Mouse (Mus musculus): ENCODE results near the gene Abca2.

DNA sequence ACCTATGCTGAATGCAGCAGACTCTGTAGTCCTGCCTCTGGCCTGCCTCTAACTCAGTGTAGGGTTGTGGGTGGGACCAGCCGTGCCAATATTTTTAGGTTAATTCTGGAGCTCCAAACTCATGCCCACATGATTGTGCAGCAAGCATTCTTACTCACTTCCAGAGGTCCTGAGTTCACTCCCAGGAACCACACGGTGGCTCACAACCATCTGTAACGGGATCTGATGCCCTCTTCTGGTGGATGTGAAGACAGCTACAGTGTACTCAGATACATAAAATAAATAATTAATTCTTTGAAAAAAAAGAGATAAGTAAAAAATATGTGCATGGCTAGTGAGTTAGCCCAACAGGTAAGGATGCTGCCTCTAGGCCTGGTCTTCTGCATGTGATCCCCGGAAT, 68.0 kb downstream of the Abca2 start:
- TF ChIP-seq TAL1 (IDR thresholded peaks at IDR 0.05; ENCODE audit: low read length) (no peak), GATA1 (IDR thresholded peaks at IDR 0.05; ENCODE audit: low read length) (no peak)

All from erythroblast, embryonic 14.5 days (primary cell).